Mouse (Mus musculus) MN1 (cell line): ENCODE results near the gene Tmem50b.
"Not testable (repeated sequence)": the region's sequence is repeated elsewhere in the genome, so short reads cannot be mapped to it uniquely, and the experiment has no call there.

Experiments used
- DNase-seq: peaks from one replicate; pipeline ENCODE4 v3.0.0-alpha.2; 2016; ENCODE audit warnings: low spot score

Gene Tmem50b

GRCm38 (mm10) chr16:91597672-91598010, at the start of gene Tmem50b:
Gene Tmem50b (minus strand): TSS chr16:91597800.
- peak; percentile 96 for DNase-seq

GRCm38 (mm10) chr16:91646681-91647419, 49.2 kb upstream of the Tmem50b start, which contains the start of gene Gart:
Gene Gart (minus strand): TSS chr16:91646952.
- peak; percentile 91 for DNase-seq

- peak; percentile 66 for DNase-seq
Observed at GRCm38 (mm10) chr16:91645995-91646602, 48.5 kb upstream of the Tmem50b start.

- DNase-seq = not testable (repeated sequence)
Observed at GRCm38 (mm10) chr16:91645420-91645819, 47.8 kb upstream of the Tmem50b start.

- no peak for DNase-seq
Observed at GRCm38 (mm10) chr16:91644901-91645300, 47.3 kb upstream of the Tmem50b start.

GRCm38 (mm10) chr16:91640171-91640570, 42.6 kb upstream of the Tmem50b start:
- no peak for DNase-seq

GRCm38 (mm10) chr16:91639636-91640035, 42.0 kb upstream of the Tmem50b start:
- DNase-seq = no peak

GRCm38 (mm10) chr16:91639161-91639560, 41.6 kb upstream of the Tmem50b start:
- no peak for DNase-seq

- DNase-seq = no peak
Observed at GRCm38 (mm10) chr16:91633641-91634040, 36.0 kb upstream of the Tmem50b start.

GRCm38 (mm10) chr16:91632940-91633339, 35.3 kb upstream of the Tmem50b start:
- DNase-seq = no peak

- peak; percentile 38 for DNase-seq
Observed at GRCm38 (mm10) chr16:91632439-91632838, 34.8 kb upstream of the Tmem50b start.

- no peak for DNase-seq
Observed at GRCm38 (mm10) chr16:91630584-91630983, 33.0 kb upstream of the Tmem50b start.

- no peak for DNase-seq
Observed at GRCm38 (mm10) chr16:91629749-91630148, 32.1 kb upstream of the Tmem50b start.

- no peak for DNase-seq
Observed at GRCm38 (mm10) chr16:91628673-91629072, 31.1 kb upstream of the Tmem50b start.

- DNase-seq = no peak
Observed at GRCm38 (mm10) chr16:91627831-91628230, 30.2 kb upstream of the Tmem50b start.

GRCm38 (mm10) chr16:91623074-91623473, 25.5 kb upstream of the Tmem50b start:
- DNase-seq = no peak

GRCm38 (mm10) chr16:91620991-91621390, 23.4 kb upstream of the Tmem50b start:
- DNase-seq = no peak

GRCm38 (mm10) chr16:91620185-91620584, 22.6 kb upstream of the Tmem50b start:
- DNase-seq = no peak

- peak; percentile 50 for DNase-seq
Observed at GRCm38 (mm10) chr16:91618511-91619501, 21.2 kb upstream of the Tmem50b start, which contains the start of gene Dnajc28. Gene Dnajc28 (minus strand): TSS chr16:91619026.

- DNase-seq = no peak
Observed at GRCm38 (mm10) chr16:91614552-91614951, 17.0 kb upstream of the Tmem50b start.

GRCm38 (mm10) chr16:91612525-91612924, 14.9 kb upstream of the Tmem50b start:
- no peak for DNase-seq

GRCm38 (mm10) chr16:91611248-91611647, 13.6 kb upstream of the Tmem50b start:
- no peak for DNase-seq
